Mouse (Mus musculus): ENCODE data around the gene Gdap1l1.

Gene Gdap1l1

DNA sequence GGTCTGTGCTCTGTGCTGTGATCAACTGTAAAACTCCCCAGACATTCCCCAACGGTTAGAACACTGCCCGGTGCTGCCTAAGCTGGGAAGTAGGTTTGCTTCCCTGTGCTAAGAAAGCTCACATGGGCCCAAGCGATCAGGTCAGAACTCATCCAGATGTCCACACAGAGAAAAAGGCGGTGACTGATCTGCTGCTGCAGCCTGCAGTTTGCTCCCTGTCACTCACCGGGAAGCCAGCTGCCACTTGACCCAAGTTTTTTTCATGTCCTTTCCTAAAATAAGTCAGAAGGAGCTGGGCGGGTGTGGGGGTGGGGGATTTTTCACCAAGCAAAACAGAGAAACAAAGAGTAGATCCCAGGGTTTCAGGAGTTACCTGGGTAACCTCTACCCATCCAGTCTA is 26.3 kb downstream of the Gdap1l1 start:
- no peak for DNase-seq (ENCODE audit: low spot score)

GRCm38 (mm10) chr2:163466771-163467170 is 28.5 kb downstream of the Gdap1l1 start:
- DNase-seq (ENCODE audit: low spot score) = no peak

GRCm38 (mm10) chr2:163467585-163467984 is 29.3 kb downstream of the Gdap1l1 start:
- no peak for DNase-seq (ENCODE audit: low spot score)

DNA sequence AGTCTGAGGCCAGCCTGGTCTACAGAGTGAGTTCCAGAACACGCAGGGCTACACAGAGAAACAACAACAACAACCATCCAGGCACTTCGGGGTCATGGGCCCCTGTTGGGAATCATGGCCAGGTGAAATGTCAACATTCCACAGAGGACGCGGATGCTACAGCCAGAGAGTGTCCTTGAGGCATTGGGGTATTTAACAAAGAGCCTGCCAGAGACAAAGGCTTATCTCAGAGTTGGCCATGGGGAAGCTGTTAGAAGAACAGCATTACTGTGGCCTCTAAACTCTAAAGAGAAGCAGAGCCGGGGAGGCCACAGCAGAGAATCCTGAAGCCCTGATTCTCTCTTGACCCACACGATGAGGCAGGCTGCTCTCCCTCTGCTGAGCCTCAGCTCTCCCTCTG is 30.6 kb downstream of the Gdap1l1 start:
- no peak for DNase-seq (ENCODE audit: low spot score)

- no peak for DNase-seq (ENCODE audit: low spot score)
These were observed 31.4 kb downstream of the Gdap1l1 start for GRCm38 (mm10) chr2:163469711-163470110.

DNA sequence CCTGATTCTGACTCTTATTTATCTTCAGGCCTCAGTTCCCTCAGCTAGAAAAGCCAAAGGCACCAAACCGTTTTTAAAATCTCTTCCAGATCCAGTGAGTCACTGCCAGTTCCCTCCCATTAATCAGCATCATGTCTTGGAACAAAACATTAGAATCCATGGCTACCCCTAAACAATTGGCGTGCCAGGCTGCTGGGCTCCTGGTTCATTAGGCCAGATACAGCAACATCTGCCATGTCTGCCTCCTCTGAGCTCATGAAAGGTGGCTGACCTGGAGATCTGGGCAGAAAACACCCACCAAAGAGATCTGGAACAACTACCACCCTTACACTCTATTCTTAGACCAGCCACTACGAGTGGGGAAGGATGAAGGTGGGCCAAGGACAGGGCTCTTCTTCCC is 32.9 kb downstream of the Gdap1l1 start:
- no peak for DNase-seq (ENCODE audit: low spot score)

DNA sequence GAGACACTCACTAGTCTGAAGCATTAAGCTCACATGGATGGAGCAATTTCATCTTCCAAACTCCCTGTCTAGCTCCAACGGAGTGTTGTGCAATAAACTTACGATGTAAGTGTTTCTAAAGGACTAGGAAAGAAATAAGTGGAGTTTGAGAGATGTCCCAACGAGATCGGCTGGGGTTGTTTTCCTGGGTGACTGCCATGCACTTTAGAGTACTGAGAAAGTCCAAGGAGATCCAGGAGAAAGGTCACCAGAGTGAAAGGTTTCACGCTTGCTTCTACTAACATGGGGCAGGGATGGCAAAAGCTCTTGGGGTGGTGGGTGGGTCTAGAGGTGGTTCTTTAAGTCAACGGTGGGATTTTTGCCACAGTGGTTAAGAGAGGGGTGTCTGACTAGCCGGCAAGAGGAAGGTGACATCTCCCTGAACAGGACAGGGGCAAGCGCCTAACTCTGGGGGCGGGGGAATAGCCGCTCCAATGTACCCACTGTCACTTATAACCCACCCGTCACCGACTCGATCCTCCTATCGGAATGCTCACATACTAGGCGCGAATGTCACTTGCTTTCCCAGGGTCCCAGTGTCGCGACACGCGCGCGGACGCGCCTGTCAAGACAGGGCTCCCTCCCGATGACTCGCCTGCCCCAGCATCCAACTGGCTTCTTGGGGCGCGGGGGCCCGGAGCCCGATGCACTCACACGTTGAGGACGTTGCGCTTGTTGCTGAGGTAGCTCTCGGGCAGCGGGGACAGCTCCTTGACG is 33.6 kb downstream of the Gdap1l1 start:
- DNase-seq (ENCODE audit: low spot score) = peak; percentile 25

DNA sequence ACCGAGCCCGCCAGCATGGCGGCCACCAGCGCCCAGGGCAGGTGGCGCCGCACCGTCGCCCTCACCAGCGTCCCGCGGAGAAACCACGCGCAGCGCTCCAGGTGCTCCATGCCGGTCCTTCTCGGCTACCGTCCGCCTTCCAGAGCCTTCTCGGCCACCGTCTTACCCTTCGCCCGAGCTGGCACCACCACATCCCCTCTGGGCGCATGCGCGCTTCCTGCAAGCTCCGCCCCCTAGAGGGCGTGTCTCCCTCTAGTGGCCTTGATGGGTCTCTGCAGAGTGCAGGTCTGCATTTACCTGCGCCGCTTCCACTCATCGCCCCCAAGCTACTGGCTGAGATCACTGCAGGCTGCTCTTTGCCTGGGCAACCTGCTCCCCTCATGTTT is 34.2 kb downstream of the Gdap1l1 start, which contains the start of gene Fitm2:
Gene Fitm2, minus strand, starts transcription at position 164 of the 386 bp plus-strand sequence.
- DNase-seq (ENCODE audit: low spot score) = peak; percentile 95

GRCm38 (mm10) chr2:163480191-163480825 is 42.0 kb downstream of the Gdap1l1 start:
- DNase-seq (ENCODE audit: low spot score) = no peak

DNA sequence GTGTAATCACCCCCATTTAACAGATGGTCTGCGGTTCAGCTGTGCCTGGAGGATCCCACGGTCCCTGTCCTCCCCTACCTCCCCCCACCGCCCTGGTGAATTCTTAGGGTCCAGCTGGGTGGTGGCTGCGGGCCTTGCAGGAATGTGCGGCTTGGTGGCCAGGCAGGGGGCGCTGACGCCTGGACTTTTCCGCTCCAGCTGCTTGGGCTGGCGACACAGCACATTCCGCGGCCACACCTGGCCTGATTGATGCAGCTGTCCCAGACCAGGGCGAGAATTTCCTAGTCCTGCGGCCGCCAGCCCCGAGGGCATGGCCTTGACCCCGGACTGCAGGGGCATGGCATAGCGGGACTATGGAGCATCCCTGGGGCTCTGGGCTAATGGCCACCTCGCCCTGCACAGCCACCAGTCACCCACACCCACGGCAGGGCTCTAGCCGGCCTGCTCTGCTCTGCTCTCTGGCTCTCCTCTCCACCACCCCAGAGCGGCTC is 43.3 kb downstream of the Gdap1l1 start:
- DNase-seq (ENCODE audit: low spot score) = no peak

DNA sequence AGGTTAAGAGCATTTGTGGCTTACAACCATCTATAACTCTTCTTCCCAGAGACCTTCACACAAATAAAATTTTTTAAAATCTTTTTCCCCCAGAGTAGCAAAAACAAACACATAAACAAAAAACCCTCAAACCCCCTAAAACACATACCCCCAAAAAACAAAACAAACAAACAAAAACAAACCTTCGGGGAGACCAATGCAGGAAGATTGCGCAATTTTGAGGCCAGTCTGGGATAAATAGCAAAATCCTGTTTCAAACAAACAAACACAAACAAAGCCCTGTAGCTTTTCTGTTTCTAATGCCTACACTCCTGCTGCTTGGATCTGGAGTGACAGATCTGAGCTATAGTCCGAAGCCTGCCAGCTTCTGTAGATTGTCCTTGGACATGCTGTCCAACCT is 49.1 kb downstream of the Gdap1l1 start:
- DNase-seq (ENCODE audit: low spot score) = no peak

GRCm38 (mm10) chr2:163489725-163490291 is 51.5 kb downstream of the Gdap1l1 start:
- DNase-seq (ENCODE audit: low spot score) = no peak

- DNase-seq (ENCODE audit: low spot score) = no peak
These were observed 52.4 kb downstream of the Gdap1l1 start for GRCm38 (mm10) chr2:163490656-163491055.

DNA sequence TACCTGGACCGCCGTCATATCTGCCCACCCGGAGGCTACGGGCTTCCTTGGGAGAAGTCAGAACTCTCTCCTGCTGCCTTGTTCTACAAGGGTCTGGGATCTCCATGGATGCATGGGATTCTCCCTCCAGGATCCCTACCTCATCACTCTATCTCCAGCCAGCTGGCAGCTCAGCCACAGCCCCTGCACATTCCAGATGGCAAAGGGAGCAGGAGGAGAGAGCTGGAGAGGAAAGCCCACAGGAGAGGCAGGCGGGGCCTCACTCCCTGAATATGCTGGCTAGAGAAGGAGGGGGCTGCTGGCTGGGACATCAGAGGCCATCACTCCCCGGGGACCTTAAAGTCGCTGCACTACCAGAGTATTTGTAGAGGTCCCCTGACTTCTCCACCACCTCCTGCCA is 53.1 kb downstream of the Gdap1l1 start:
- DNase-seq (ENCODE audit: low spot score) = no peak

DNA sequence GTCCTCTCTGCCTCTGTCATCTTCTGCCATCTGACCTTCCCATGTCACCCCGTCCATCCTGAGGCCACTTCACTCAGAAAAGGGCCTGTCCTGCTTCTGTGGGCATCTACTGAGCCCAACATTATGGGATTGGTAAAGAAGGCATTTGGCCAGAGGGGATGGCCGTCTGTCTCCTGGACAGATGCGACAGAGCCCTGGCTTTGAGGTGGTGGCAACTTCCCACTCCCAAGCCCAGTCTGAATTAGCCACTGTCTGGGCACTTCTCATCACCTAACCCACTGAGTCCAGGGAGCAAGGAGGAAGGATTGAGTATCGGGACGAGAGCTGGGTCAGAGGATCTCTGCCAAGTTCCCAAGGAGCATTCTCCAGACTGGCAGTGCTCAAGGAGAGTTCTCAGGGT is 53.7 kb downstream of the Gdap1l1 start, which contains the start of gene R3hdml:
Gene R3hdml, plus strand, starts transcription at position 301 of the 400 bp plus-strand sequence.
- DNase-seq (ENCODE audit: low spot score) = no peak

- DNase-seq (ENCODE audit: low spot score) = no peak
These were observed 54.8 kb downstream of the Gdap1l1 start for GRCm38 (mm10) chr2:163493031-163493430.

- DNase-seq (ENCODE audit: low spot score) = no peak
These were observed 55.7 kb downstream of the Gdap1l1 start for GRCm38 (mm10) chr2:163493976-163494375.

- no peak for DNase-seq (ENCODE audit: low spot score)
These were observed 56.2 kb downstream of the Gdap1l1 start for GRCm38 (mm10) chr2:163494456-163494855.

- no peak for DNase-seq (ENCODE audit: low spot score)
These were observed 63.9 kb downstream of the Gdap1l1 start for GRCm38 (mm10) chr2:163502219-163502618.

DNA sequence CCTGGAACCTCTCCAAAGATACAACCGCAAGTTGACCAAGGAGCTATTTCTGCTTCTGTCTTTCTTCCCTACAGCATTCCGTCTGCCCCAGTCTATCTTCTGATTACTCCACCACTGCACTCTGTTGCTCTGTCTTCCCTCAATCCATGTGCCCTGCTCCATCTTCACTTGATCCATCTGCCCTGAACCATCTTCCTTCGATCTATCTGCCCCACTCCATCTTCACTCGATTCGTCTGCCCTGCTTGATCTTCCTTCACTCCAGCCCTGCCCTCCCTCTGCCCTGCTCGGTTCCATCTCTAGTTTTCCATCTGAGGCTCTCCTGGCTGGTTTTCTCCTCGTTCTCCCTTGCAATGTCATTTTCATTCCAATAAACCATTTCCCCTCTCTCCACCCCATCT is 64.9 kb downstream of the Gdap1l1 start:
- no peak for DNase-seq (ENCODE audit: low spot score)

Data from ovary, postnatal 14 days (tissue).